Mouse (Mus musculus): ENCODE results near the gene Ugdh. TPM values are rescaled to one million over a fixed set of nuclear protein-coding genes. Genes with fewer than 3 reads are reported as not detected.

Ugdh gene
- polyA plus RNA-seq, 1 experiment = 0.05 TPM

- H3K4me3 ChIP-seq (replicated peaks) = no peak overlapping the region
- no peaks in the 10 kb centered on the region for H3K9me3 ChIP-seq (ENCODE audit: control insufficient read depth, low read length)
- H3K36me3 ChIP-seq (ENCODE audit: control insufficient read depth) = peaks cover 45% of the 10 kb centered on the region
- H3K4me1 ChIP-seq (ENCODE audit: control insufficient read depth) = peaks cover 23% of the 10 kb centered on the region
- H3K27me3 ChIP-seq (ENCODE audit: control insufficient read depth) = no peaks in the 10 kb centered on the region
- TF ChIP-seq GATA1 (IDR thresholded peaks at IDR 0.05; ENCODE audit: low read length) (no peak), TAL1 (IDR thresholded peaks at IDR 0.05; ENCODE audit: low read length) (no peak)
These were observed 50.0 kb downstream of the Ugdh start for GRCm38 (mm10) chr5:65385704-65386103.

GRCm38 (mm10) chr5:65374746-65375145 is 61.0 kb downstream of the Ugdh start:
- TF ChIP-seq TAL1 (IDR thresholded peaks at IDR 0.05; ENCODE audit: low read length) (no peak), GATA1 (IDR thresholded peaks at IDR 0.05; ENCODE audit: low read length) (no peak)
- Histone ChIP-seq H3K36me3 (ENCODE audit: control insufficient read depth) (peaks cover 7% of the 10 kb centered on the region; the same call in 1 of the 2 replicates), H3K4me1 (ENCODE audit: control insufficient read depth) (peaks cover 6% of the 10 kb centered on the region), H3K27me3 (ENCODE audit: control insufficient read depth) (no peaks in the 10 kb centered on the region), H3K9me3 (ENCODE audit: control insufficient read depth, low read length) (no peaks in the 10 kb centered on the region), H3K4me3 (replicated peaks) (no peak overlapping the region)

- Histone ChIP-seq H3K9me3 (ENCODE audit: control insufficient read depth, low read length) (no peaks in the 10 kb centered on the region), H3K4me3 (replicated peaks) (no peak overlapping the region), H3K4me1 (ENCODE audit: control insufficient read depth) (peaks cover 6% of the 10 kb centered on the region), H3K27me3 (ENCODE audit: control insufficient read depth) (peaks cover 8% of the 10 kb centered on the region), H3K36me3 (ENCODE audit: control insufficient read depth) (no peaks in the 10 kb centered on the region; the same call in 1 of the 2 replicates)
- TF ChIP-seq GATA1 (IDR thresholded peaks at IDR 0.05; ENCODE audit: low read length) (no peak), TAL1 (IDR thresholded peaks at IDR 0.05; ENCODE audit: low read length) (no peak)
These were observed 64.2 kb downstream of the Ugdh start for GRCm38 (mm10) chr5:65371551-65371950.

- H3K27me3 ChIP-seq (ENCODE audit: control insufficient read depth) = peaks cover 13% of the 10 kb centered on the region
- no peaks in the 10 kb centered on the region for H3K9me3 ChIP-seq (ENCODE audit: control insufficient read depth, low read length)
- no peaks in the 10 kb centered on the region; the same call in 1 of the 2 replicates for H3K4me1 ChIP-seq (ENCODE audit: control insufficient read depth)
- TF ChIP-seq TAL1 (IDR thresholded peaks at IDR 0.05; ENCODE audit: low read length) (no peak), GATA1 (IDR thresholded peaks at IDR 0.05; ENCODE audit: low read length) (no peak)
- H3K36me3 ChIP-seq (ENCODE audit: control insufficient read depth) = no peaks in the 10 kb centered on the region
- H3K4me3 ChIP-seq (replicated peaks) = no peak overlapping the region
These were observed 67.9 kb downstream of the Ugdh start for GRCm38 (mm10) chr5:65367837-65368236.

Other genes starting within 250 kb of the Ugdh start
- gene Wdr19, start 236.3 kb downstream of the Ugdh start, polyA plus RNA-seq (2012) = 0.03 TPM in 1 of 2 replicates, not detected in the other
- gene Rfc1, start 100.3 kb downstream of the Ugdh start, polyA plus RNA-seq (2012) = 0.71 and 0.98 TPM in 2 replicates
- 0.01 and 0.02 TPM in 2 replicates for gene Klb, start 87.6 kb downstream of the Ugdh start, polyA plus RNA-seq (2012)
- 7.0 and 12.0 TPM in 2 replicates for gene Rpl9, start 44.5 kb downstream of the Ugdh start, polyA plus RNA-seq (2012)
- gene Lias, start 44.5 kb downstream of the Ugdh start, polyA plus RNA-seq (2012) = 0.31 and 0.35 TPM in 2 replicates
- not detected in 2 replicates for gene Gm43552, start 56.9 kb upstream of the Ugdh start, polyA plus RNA-seq (2012)
- 0.05 and 0.21 TPM in 2 replicates for gene Smim14, start 101.2 kb upstream of the Ugdh start, polyA plus RNA-seq (2012)
- 12.7 and 15.7 TPM in 2 replicates for gene Ube2k, start 101.3 kb upstream of the Ugdh start, polyA plus RNA-seq (2012)

Data from erythroblast, embryonic 14.5 days (primary cell).